Mouse (Mus musculus) stomach, postnatal 0 days (tissue): ENCODE measurements at regions not wholly inside any gene's neighbourhood (a gene's known extent, or its start where the extent isn't known, plus 50 kb on each side); places are given as distances from the start of the nearest gene placed in this dataset.

Source experiments
- CTCF ChIP-seq: IDR thresholded peaks from 2 replicates; pipeline ENCODE4 v1.5.1; 2016; ENCODE audit warnings: antibody characterized with exemption, low read depth, mild to moderate bottlenecking, moderate library complexity
- EP300 ChIP-seq: optimal IDR thresholded peaks from 2 replicates; pipeline ENCODE3; 2016; ENCODE audit warnings: antibody characterized with exemption

DNA sequence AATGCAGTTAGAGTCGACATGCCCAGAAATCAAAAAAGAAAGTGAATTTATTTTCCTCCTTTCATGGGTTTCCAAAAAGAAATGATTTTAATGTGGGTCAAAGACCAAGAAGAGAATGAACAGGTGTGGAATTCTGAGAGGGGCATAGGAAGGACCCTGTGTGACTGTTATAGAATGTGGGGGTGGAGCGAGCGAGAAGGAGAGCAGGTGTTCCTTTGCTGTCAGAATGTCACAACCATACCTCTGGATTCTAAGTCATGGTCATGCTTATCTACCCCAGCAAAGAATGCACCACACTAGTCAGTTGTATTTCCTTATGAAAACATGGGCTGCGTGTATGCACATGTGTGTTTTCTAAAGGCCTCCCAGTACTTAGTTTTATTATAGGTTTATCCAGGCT lies 168.9 kb upstream of the Itga4 start:
- TF ChIP-seq CTCF = no peak
- no peak for TF ChIP-seq EP300
